Mouse (Mus musculus): ENCODE data around the gene Gpr176. TPM values are rescaled to one million over a fixed set of nuclear protein-coding genes. Genes with fewer than 3 reads are reported as not detected.
"Not testable (repeated sequence)": the region's sequence is repeated elsewhere in the genome, so short reads cannot be mapped to it uniquely, and the experiment has no call there.

The Gpr176 gene
- polyA plus RNA-seq, 1 experiment from 2014 or later, result 0.39 TPM

GRCm38 (mm10) chr2:118293583-118293982 lies 79.6 kb downstream of the Gpr176 start:
- Histone ChIP-seq H3K4me2 (replicated peaks; ENCODE audit: low read depth) (no peak overlapping the region), H3K4me3 (ENCODE audit: low read depth, low read length) (no peak overlapping the region), H3K9ac (ENCODE audit: low read length) (no peak overlapping the region), H3K36me3 (ENCODE audit: control insufficient read depth, insufficient read depth, low read length) (no peaks in the 10 kb centered on the region), H3K27ac (replicated peaks) (no peak overlapping the region), H3K4me1 (replicated peaks; ENCODE audit: control insufficient read depth, insufficient read depth) (no peaks in the 10 kb centered on the region), H3K9me3 (ENCODE audit: control insufficient read depth, low read length) (no peaks in the 10 kb centered on the region), H3K27me3 (ENCODE audit: control insufficient read depth, insufficient read depth, low read length) (no peaks in the 10 kb centered on the region)
- no peak for DNase-seq (ENCODE audit: low spot score)
- no peak for ATAC-seq (ENCODE audit: low FRiP score, low TSS enrichment)
- WGBS, result 88% methylated on average over 5 of the region's 5 CpGs
- TF ChIP-seq CTCF (IDR thresholded peaks at IDR 0.05; ENCODE audit: low read depth) (no peak), EP300 (optimal IDR thresholded peaks at IDR 0.05) (no peak)

- H3K4me1 ChIP-seq (replicated peaks; ENCODE audit: control insufficient read depth, insufficient read depth); DNase-seq (ENCODE audit: low spot score); ATAC-seq (ENCODE audit: low FRiP score, low TSS enrichment); H3K9me3 ChIP-seq (ENCODE audit: control insufficient read depth, low read length); H3K36me3 ChIP-seq (ENCODE audit: control insufficient read depth, insufficient read depth, low read length); H3K27me3 ChIP-seq (ENCODE audit: control insufficient read depth, insufficient read depth, low read length); H3K4me3 ChIP-seq (ENCODE audit: low read depth, low read length); H3K4me2 ChIP-seq (replicated peaks; ENCODE audit: low read depth); H3K27ac ChIP-seq (replicated peaks); H3K9ac ChIP-seq (ENCODE audit: low read length): not testable (repeated sequence)
- WGBS, result 77% methylated on average over 7 of the region's 7 CpGs
Observed at GRCm38 (mm10) chr2:118289066-118289460, 84.2 kb downstream of the Gpr176 start.

GRCm38 (mm10) chr2:118288326-118289065 lies 84.7 kb downstream of the Gpr176 start:
- Histone ChIP-seq H3K4me2 (replicated peaks; ENCODE audit: low read depth) (no peak overlapping the region), H3K4me1 (replicated peaks; ENCODE audit: control insufficient read depth, insufficient read depth) (no peaks in the 10 kb centered on the region), H3K36me3 (ENCODE audit: control insufficient read depth, insufficient read depth, low read length) (no peaks in the 10 kb centered on the region), H3K9me3 (ENCODE audit: control insufficient read depth, low read length) (no peaks in the 10 kb centered on the region), H3K27me3 (ENCODE audit: control insufficient read depth, insufficient read depth, low read length) (no peaks in the 10 kb centered on the region), H3K4me3 (ENCODE audit: low read depth, low read length) (no peak overlapping the region), H3K9ac (ENCODE audit: low read length) (no peak overlapping the region), H3K27ac (replicated peaks) (no peak overlapping the region)
- TF ChIP-seq EP300 (optimal IDR thresholded peaks at IDR 0.05) (no peak), CTCF (IDR thresholded peaks at IDR 0.05; ENCODE audit: low read depth) (no peak)
- no peak for ATAC-seq (ENCODE audit: low FRiP score, low TSS enrichment)
- no peak for DNase-seq (ENCODE audit: low spot score)
- WGBS, result 81% methylated on average over 9 of the region's 9 CpGs

GRCm38 (mm10) chr2:118287678-118288077 lies 85.5 kb downstream of the Gpr176 start:
- no peaks in the 10 kb centered on the region for H3K4me1 ChIP-seq (replicated peaks; ENCODE audit: control insufficient read depth, insufficient read depth)
- TF ChIP-seq EP300 (optimal IDR thresholded peaks at IDR 0.05), result no peak
- no peak for TF ChIP-seq CTCF (IDR thresholded peaks at IDR 0.05; ENCODE audit: low read depth)

GRCm38 (mm10) chr2:118282467-118282866 lies 90.8 kb downstream of the Gpr176 start:
- no peak overlapping the region for H3K9ac ChIP-seq (ENCODE audit: low read length)
- H3K9me3 ChIP-seq (ENCODE audit: control insufficient read depth, low read length), result no peaks in the 10 kb centered on the region
- TF ChIP-seq EP300 (optimal IDR thresholded peaks at IDR 0.05), result no peak
- TF ChIP-seq CTCF (IDR thresholded peaks at IDR 0.05; ENCODE audit: low read depth), result no peak
- no peaks in the 10 kb centered on the region for H3K4me1 ChIP-seq (replicated peaks; ENCODE audit: control insufficient read depth, insufficient read depth)
- H3K4me2 ChIP-seq (replicated peaks; ENCODE audit: low read depth), result no peak overlapping the region
- H3K36me3 ChIP-seq (ENCODE audit: control insufficient read depth, insufficient read depth, low read length), result no peaks in the 10 kb centered on the region
- no peak overlapping the region for H3K27ac ChIP-seq (replicated peaks)
- no peaks in the 10 kb centered on the region for H3K27me3 ChIP-seq (ENCODE audit: control insufficient read depth, insufficient read depth, low read length)
- ATAC-seq (ENCODE audit: low FRiP score, low TSS enrichment) (no peak), DNase-seq (ENCODE audit: low spot score) (no peak)
- WGBS, result 71% methylated on average over 3 of the region's 3 CpGs
- H3K4me3 ChIP-seq (ENCODE audit: low read depth, low read length), result no peak overlapping the region

More at GRCm38 (mm10) chr2:118287678-118288077, 85.5 kb downstream of the Gpr176 start:
- H3K27me3 ChIP-seq (ENCODE audit: control insufficient read depth, insufficient read depth, low read length), result no peaks in the 10 kb centered on the region
- no peaks in the 10 kb centered on the region for H3K9me3 ChIP-seq (ENCODE audit: control insufficient read depth, low read length)
- no peak overlapping the region for H3K4me2 ChIP-seq (replicated peaks; ENCODE audit: low read depth)
- no peak for ATAC-seq (ENCODE audit: low FRiP score, low TSS enrichment)
- no peak overlapping the region for H3K27ac ChIP-seq (replicated peaks)
- no peak overlapping the region for H3K4me3 ChIP-seq (ENCODE audit: low read depth, low read length)
- 69% methylated on average over 4 of the region's 4 CpGs for WGBS
- H3K9ac ChIP-seq (ENCODE audit: low read length), result no peak overlapping the region
- H3K36me3 ChIP-seq (ENCODE audit: control insufficient read depth, insufficient read depth, low read length), result no peaks in the 10 kb centered on the region
- no peak for DNase-seq (ENCODE audit: low spot score)

- Histone ChIP-seq H3K4me1 (replicated peaks; ENCODE audit: control insufficient read depth, insufficient read depth) (no peaks in the 10 kb centered on the region), H3K9ac (ENCODE audit: low read length) (no peak overlapping the region), H3K4me2 (replicated peaks; ENCODE audit: low read depth) (no peak overlapping the region), H3K27me3 (ENCODE audit: control insufficient read depth, insufficient read depth, low read length) (no peaks in the 10 kb centered on the region), H3K4me3 (ENCODE audit: low read depth, low read length) (no peak overlapping the region), H3K27ac (replicated peaks) (no peak overlapping the region), H3K9me3 (ENCODE audit: control insufficient read depth, low read length) (no peaks in the 10 kb centered on the region), H3K36me3 (ENCODE audit: control insufficient read depth, insufficient read depth, low read length) (no peaks in the 10 kb centered on the region)
- DNase-seq (ENCODE audit: low spot score), result no peak
- TF ChIP-seq EP300 (optimal IDR thresholded peaks at IDR 0.05), result no peak
- no peak for TF ChIP-seq CTCF (IDR thresholded peaks at IDR 0.05; ENCODE audit: low read depth)
- 84% methylated on average over 8 of the region's 8 CpGs for WGBS
- no peak for ATAC-seq (ENCODE audit: low FRiP score, low TSS enrichment)
Observed at GRCm38 (mm10) chr2:118278249-118278648, 95.0 kb downstream of the Gpr176 start.

Data from stomach, postnatal 0 days (tissue).